Mouse (Mus musculus): ENCODE measurements around the gene Pcbp3. TPM values are rescaled to one million over a fixed set of nuclear protein-coding genes. Genes with fewer than 3 reads are reported as not detected.

The Pcbp3 gene
- total RNA-seq, 2 experiments from 2014 or later: 10.0 to 11.3 TPM

- peak; percentile 67 for DNase-seq
These were observed 231.8 kb downstream of the Pcbp3 start for GRCm38 (mm10) chr10:76729631-76730620.

- DNase-seq: peak; percentile 93
These were observed 233.3 kb downstream of the Pcbp3 start for GRCm38 (mm10) chr10:76728369-76728768.

DNA sequence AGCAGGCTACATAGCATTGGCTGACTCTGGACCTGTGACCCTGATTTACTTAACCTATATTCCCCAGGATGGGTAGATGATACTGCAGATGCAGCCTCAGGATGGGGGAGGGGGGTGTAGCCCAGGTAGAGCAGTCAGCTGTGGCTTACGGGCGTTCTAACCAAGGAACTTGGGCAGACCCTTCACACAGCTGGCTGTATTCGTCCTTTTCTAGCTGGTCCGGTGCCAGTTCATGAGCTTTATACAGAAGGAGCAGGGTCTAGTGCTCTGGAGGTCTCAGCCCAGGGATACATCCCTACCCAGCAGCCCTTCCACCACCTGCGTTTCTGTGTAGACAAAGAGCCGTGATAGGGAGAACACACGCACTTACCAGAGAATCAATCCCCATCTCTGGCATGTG, 234.4 kb downstream of the Pcbp3 start:
- peak; percentile 7 for DNase-seq

DNA sequence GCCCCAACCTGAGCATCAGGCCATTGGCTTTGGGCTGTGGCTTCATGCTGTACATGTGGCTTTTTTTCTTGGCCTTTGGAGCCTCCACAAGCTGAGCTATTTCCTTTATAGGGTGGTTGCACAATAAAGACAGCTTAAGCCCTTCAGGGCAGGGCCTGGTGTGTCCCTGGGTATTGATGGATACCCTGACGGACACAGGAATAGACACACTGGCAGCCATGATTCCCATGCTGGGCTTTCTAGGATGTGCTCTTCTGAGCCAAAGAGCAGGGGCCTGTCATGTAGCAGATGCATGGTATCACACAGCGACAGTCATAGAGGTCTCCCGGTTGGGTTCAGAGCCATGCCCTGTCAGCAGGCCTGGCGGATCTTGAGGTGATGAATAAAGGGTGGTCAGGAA, 234.8 kb downstream of the Pcbp3 start:
- no peak for DNase-seq

DNA sequence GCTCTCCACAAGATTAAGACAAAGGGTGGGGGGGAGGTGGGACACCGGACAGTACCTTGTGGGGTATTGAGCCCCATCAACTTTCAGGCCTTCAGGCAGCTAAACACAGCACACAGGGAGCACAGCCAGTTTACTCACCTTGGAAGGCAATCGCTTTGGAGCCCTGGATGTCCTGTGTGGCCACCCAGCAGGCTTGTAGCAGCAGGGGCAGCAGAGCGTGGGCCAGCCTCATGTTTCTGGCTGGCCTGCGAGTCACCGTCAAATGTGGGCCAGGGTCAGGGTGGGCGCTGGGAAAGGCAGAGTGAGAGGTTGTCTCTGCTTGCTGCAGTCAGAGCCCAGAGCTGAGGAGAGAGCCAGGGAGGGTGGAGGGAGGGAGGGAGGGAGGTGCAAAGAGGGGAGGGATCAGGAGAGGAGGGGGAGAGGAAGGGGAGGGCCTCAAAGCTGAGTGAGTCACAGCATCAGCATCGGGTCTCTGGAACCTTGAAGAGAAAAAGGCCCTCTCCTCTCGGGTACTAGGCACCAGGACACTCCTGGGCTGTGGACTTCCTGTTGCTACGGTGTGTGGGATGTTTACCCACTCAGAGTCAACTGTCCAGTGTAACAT, 235.9 kb downstream of the Pcbp3 start, which contains the start of gene Col6a1:
Gene Col6a1 (minus strand): TSS at position 487 of the 604 bp plus-strand sequence.
- DNase-seq: peak; percentile 37

GRCm38 (mm10) chr10:76725097-76725496, 236.6 kb downstream of the Pcbp3 start:
- peak; percentile 4 for DNase-seq

DNA sequence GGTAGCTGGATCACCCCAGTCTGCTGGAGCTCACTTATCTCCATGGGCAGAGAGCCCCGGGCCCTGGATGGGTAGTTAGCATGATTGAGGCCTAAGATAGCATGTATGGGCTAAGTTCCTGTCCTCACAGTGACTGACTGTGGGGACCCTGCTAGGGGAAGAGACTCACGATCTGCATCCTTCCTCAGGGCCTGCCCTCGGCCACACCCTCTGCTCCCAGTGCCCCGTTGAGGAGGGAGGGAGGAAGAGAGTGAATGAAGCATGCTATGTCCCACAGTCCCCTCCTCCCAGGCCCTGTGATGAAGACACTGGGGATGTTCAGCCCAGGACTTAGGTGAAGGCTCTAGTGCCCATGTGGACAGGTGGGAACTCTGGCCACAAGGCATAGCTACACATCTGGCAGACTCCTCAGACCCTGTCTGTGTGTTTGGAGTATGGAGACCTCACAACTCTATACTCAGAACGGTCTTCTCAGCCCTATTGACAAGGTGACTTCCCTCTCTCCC, 237.4 kb downstream of the Pcbp3 start:
- peak; percentile 9 for DNase-seq

GRCm38 (mm10) chr10:76722751-76723450, 238.8 kb downstream of the Pcbp3 start:
- DNase-seq: peak; percentile 5

DNA sequence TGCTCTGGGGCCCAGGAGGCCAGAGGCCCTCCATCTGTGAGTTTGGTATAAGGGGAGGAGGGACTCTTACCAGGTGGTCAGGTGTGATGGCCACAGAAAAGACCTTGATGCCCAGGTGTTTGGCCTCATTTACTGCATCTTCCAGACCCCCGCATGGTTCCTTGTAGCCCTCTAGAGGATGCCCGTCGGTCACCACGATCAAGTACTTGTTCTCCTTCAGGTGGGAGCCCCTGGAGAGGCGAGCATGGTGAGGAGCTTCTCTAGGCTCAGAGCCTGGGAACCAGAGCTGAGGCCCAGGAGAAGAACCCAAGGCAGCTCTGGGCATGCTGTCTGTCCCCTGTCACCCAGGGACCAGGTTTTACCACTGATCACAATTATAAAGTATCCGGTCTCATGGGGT, 239.9 kb downstream of the Pcbp3 start:
- no peak for DNase-seq

GRCm38 (mm10) chr10:76721216-76721615, 240.5 kb downstream of the Pcbp3 start:
- no peak for DNase-seq

DNA sequence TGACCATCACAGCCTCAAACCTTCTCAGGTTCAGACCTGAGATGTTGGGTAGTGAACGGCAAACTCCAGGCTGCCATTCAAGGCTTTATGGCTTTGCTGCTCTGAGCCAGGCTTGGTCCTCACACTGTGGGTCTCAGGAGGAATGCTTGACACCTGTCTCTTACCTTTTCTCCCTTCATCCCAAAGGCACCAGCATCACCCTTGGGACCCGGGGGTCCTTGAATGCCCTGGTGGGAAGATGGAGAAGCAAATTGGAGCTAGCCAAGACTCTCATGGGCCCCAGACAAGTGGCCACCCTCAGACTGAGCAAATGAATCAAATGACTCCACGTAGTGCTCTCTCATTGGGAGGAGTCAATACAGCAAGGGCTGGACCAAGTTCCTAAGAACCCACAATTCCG, 244.1 kb downstream of the Pcbp3 start:
- DNase-seq: no peak

DNA sequence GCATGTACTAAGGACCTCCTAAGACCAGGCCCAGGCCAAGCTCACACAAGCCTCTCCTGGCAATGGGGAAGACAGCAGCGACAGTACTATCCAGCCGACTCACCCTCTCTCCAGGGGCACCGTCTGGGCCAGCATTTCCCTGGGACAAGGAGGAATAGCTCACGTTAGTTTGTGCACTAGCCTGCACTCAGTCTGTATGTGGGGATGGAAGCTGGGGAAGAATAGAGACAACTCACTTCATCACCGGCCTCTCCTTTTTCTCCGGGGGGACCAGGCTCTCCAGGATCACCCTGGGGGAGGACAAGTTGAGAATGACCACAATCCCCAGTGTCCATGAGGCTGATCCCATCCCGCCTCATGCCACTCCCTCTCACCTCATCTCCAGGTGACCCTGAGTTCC, 244.7 kb downstream of the Pcbp3 start:
- DNase-seq: no peak

DNA sequence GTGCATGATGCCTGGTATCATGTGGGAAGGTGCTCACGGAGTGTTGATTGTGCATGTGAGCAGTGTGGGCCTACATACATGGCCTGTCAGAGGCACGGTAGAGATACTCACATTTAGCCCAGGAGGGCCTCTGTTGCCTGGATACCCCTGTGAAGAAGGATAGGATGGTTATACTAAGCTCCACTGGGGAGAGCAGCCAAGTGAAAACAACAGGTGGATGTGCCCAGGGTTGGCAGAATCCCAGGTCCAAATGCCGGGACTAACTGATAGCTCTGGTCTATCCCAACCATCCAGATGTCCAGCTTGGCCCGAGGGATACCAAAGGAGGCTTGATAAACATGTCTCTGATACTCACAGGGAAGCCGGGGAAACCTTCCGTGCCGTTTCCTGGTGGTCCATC, 247.4 kb downstream of the Pcbp3 start:
- DNase-seq: no peak

DNA sequence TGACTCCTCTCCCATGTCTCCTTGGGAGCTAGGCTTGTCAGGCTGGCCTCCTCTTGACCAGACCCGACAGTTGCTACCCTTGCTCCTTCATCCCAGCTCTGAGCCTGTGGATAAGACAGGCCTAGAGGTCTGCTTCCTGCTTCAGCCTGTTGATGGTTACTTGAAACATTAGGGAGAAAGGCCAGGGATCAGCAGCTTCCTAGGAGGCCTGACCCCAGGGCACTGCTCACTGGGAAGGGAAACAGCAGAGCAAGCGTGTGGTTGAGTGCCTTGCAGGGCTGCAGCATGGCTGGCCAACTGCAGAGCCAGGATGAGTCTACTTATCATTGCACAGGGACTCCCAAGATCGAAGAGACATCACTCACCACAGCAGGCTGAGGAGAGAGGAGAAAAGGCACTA, 249.2 kb downstream of the Pcbp3 start:
- DNase-seq: no peak

Other genes starting within 250 kb of the Pcbp3 start
- 100 to 1,000 TPM; 153 to 163 TPM for gene Col6a1, start 235.7 kb downstream of the Pcbp3 start, total RNA-seq (2021)
- 10 to 100 TPM in 1 of 2 experiments, 1 to 10 TPM in 1; 5.5 to 11.8 TPM for gene Slc19a1, start 70.4 kb upstream of the Pcbp3 start, total RNA-seq (2021)
- 10 to 100 TPM; 70.4 to 74.9 TPM for gene Col18a1, start 204.7 kb upstream of the Pcbp3 start, total RNA-seq (2021)